Mouse (Mus musculus): ENCODE measurements around the gene Figla.
"Not testable (repeated sequence)": the region's sequence is repeated elsewhere in the genome, so short reads cannot be mapped to it uniquely, and the experiment has no call there.

Gene Figla

DNA sequence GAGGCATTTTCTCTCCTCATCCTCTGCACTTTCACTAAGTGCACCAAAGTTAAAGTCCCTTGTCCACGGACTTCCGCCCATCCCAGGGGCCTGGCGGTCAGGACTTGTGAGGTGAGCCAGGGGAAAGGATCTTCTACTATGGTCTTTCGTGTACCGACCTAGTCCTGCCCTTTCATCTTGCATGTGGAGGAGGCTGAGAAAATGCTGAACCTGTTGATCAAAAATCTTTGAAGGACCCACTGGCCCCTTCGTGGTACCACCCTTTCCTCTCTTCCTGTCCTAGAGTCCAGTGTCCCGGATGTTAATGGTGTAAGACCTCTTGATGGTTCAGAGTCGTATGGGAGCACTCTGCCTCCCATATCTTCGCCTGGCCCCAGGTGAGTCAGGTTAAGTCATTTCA, at the start of gene Figla:
TSS of gene Figla (plus strand) at position 301 of the 400 bp plus-strand sequence.
- no peak for DNase-seq

DNA sequence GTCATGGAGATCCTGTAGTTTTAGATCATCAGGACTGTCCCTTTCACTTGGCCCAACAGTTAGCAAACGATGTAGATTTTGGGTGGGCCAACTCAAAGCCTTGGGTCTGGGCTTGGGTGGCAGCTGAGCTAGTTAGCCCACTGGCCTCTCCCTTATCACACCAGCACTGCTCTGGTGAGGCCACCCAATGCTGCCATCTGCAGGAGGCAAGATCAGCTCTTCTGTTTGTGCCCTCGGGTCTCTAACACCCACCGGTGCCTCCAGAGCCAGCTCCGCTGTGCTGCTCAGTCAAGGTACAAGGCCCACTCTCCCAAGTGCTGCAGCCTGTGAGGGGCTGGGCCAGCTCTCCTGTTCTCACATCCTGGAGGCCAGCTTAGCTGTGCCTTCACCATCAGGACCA, 49.3 kb upstream of the Figla start:
- DNase-seq = peak; percentile 14

DNA sequence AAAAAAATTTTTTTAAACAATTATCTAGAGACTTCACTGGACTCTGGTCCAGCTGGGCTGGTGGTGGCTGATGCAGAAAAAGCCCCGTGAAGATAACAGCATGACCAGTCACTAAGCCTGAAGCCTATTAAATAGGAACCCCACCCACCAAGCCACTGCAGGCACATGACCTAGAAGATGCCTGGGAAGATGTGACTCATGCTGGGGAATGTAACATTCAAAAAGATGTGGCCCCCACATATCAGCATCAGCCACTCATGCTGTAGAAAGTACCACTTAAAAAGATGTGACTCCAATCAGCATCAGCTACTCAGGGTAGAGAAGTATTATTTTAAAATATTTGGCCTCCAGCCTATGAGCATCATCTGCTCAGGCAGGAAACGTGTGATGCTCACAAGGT, 46.1 kb upstream of the Figla start:
- DNase-seq = no peak

DNA sequence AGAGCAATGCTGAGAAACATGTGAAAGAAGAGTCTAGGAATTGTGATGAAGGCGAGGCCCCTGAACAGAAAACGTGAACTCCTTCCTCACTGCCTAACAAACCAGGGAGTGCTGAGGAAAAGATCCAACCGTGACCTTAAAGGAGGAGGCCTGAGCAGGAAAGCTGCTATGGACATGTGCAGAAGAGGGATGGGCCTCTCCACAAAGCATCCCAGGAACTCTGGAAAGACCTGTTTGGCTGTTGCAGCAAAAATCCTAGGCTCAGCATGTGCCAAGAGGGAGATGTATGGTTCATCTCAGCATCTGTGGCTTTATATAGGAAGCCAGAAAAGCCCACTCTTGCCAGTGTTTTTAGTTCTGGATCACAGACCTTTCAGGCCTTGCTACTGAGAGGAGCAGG, 43.3 kb upstream of the Figla start:
- DNase-seq = no peak

DNA sequence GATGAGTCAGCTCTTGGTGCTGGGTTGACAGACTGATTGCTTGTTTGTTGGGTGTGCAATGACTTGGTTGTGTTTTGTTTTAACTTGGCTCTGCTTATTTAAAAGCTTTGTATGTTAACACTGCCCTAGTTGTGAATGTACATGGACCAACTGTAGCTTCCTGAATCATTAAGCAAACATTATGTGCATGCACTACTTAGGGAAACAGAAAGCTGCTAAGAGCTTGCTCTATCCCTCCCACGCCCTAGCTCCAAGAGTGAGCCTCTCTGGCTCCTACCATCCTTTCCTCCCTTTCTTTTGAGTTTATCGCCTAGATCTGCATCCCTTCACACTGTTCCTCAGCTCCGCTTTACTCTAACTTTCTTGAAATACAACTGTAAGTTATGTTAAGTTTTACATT, 42.6 kb upstream of the Figla start:
- DNase-seq = no peak

DNA sequence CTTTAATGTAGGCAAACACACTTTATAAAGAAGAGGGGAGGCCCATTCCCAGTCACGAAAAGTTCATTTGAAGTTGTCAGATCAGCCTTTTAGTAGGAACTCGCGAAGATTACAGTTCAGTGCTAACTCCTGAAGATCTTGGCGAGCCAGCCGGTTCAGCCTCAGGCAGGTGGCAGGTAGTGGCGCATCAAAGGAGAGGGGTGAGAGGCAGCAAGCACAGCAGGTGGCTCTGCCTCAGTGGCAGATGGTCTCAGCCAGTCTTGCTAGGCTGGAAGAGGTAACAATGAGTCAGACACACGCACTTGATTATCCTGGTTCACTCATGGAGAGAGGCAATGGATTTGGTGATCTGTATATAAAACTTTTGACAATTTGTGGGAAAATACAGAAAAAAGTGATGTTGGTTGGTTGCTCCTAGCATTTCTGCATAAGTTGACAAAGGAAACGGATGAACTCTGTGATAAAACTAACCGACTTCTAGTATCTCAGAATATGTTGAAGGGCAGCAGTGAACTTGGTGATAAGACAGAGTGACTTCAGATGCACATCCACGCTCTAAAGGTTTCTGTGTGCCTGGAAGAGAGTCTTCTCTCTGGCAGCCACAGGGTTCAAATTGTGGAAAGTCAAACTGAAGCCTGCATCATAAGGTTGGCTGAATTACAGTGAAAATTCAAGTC, 40.9 kb upstream of the Figla start:
- DNase-seq = no peak

DNA sequence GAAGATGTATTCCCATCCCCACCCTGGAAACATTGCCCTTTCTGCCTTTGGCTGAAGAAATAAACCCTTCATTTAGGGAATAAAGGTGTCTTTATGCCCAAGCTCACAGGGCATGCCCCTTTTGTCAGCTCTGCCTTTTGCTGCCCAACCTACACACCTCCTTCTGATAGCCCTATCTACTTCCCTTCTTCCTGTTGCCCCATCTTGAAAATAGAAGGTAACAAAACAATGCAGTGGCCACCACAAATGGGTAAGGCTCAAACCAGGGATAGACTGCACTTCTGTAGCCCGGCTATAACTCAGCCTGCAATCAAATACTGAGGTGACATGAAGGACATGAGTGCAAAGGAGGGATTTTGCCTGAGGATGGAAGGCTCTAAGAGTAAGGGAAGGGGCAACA, 40.2 kb upstream of the Figla start:
- DNase-seq = no peak

DNA sequence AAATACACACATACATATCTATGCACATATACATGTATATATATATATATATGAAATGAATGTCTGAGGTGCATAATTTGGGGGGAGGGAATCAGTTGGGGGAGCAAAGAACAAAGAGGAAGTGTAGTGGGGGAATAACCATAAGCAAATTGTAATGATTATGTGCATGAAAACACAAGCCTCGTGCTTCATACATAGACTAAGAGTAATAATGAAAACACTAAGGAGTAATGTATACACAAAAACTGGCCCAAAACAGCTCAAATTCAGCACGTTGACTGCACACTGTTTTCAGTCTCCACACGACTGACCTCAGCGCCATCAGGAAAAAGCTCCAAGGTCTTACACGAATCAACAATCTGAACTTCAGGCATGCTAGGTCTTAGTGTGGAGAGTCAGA, 39.7 kb upstream of the Figla start:
- DNase-seq = no peak

DNA sequence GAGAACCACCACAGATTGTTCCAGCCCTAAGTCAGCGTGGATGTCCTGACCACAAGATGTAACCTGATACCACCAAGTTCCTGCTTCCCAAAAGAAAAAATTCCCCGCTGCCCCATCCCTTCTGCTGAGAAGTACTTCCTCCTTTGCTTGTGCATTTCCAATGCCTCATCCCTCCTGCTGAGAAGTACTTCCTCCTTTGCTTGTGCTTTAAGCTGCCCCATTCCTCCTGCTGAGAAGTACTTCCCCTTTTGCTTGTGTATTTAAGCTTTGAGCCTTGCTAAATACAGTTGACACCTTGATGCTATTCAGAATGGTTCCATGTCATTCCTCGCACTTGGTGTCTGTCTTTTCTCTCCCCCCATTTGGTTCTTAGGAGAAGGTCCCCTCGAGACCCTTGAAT, 37.2 kb upstream of the Figla start:
- DNase-seq = not testable (repeated sequence)

DNA sequence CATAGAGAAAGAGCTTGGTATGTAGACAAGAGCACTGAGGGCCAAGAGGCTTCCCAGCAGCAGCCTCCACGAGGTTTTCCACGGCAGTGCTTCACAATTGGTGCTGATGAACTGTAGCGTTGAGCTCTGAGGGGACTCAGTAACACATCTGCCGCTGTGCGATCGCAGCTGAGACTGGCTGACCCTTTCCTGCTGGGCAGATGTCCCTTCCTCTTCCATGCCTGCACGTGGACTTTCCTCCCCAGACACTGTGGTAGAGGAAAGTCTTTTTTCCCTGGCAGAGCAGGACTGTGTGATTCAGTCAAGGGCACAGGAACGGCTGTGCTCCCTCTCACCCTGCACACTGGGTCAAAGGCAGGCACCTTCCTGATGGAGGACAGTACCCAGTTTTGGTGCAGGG, 31.6 kb upstream of the Figla start:
- DNase-seq = no peak

DNA sequence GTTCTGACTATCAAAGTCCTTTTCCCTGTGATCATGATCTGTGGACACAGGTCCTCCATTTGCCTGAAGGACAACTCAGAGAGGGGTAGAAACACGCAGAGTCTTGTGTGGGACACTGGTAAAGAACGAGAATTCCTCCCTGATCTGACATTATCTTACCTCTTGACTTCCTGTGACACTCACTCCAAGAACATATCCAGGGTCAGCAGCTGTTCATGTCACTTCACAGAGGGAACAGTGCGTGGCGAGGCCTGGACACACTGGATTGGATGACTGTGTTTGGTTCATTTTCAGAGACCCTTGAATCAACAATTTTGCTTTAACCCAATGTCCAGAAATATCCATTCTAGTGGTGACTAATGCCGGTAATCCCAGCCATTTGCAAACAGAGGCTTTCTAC, 26.4 kb upstream of the Figla start:
- DNase-seq = not testable (repeated sequence)

DNA sequence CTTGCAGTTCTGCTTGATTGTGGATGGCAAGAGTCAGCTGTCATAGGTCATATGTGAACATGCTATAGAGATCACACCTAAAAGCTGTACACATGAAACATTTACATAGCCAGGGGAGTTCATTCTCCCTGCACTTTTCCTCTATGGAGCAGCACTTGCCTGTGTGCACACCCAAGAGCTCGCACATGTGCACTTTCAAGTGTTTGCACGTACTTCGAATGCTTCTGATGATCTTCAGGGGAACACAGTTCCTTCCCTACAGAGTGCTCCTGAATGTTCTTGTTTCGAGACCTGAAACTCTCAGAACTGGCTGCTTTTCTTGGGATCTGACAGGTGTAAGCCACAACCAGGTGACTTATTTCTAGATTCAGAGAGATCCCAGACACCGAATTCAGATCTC, 25.2 kb upstream of the Figla start:
- not testable (repeated sequence) for DNase-seq

DNA sequence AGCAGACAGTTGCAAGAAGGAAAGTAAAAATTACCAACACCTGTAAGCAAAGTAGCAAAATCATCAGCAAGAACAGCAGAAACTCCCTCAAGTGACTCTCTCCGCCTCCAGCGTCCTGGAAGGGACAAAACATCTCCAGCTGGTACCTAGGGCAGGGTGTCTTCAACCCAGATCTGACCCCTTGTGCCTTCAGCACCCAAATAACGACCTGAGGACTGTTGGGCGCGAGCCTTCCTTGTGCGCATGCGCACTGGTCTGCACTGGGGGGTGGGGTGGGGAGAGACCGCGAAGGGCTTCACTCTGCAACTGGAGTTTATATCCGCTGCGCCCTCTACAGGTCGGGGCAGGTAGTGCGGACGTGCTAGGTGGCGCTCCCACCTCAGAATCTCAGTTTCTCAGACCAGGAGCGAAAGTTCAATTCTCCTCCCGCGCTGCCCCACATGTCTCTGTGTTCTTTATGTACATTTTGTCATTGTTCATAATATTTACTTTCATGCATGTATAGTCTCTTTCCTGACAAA, 12.5 kb upstream of the Figla start:
- DNase-seq = no peak

DNA sequence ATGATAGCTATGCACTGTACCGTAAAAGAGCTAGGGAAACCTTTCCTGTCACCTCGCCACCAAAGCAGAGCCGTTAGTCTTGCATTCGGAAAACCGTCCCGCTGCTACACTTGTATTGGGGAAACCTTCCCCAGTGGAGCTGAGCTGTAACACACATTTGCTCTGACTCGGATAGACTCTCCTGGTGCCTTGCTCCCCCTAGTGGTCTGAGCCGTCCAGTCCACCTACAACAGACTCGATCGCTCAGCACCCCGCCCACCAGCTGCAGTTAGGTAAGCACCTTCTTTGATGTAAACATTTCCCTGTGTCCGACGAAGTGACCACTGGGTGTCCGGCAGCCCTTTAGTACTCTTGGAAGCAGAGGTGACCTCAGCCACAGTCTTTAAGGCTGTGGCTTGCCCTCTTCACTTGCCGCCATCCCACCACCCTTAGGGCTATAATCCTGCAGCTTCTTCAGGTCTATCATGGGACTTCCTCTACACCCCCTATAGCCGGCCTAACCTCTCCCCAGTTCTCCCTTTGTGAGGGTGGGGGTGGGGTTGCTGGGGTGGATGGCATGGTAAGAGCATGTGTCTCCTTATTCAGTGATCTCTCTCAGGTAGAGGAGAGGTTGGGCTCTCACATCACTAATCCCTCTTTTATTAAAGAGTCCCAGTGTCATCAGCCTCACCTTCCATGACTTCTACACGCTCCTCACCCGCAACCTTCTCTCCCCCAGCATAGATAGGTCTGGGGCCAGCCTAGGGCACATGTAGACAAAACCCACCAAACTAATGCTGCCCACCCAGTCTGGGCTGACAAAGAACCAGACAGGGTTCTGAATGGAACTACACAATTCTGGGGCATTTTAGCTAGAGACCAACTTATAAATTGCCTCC, 11.5 kb upstream of the Figla start:
- peak; percentile 87 for DNase-seq

DNA sequence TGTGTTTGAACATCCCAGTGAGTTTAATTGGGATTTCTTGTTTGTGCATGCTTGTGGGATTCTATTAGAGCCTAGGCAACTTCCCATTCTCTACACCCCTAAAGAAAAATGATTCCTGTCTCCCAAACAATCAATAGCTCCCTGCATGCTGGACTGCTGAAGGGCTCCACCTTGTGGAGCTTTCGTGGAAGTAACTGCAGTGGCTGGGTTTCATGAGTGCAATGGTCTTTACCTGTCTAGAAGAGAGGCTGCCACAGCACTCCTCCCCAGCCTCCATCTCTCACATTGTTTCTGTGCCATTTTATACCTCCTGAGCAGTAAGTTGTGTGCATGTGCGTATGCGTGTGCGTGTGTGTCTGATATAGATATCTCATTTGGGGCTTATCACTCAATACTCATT, 6.0 kb upstream of the Figla start:
- DNase-seq = peak; percentile 69

DNA sequence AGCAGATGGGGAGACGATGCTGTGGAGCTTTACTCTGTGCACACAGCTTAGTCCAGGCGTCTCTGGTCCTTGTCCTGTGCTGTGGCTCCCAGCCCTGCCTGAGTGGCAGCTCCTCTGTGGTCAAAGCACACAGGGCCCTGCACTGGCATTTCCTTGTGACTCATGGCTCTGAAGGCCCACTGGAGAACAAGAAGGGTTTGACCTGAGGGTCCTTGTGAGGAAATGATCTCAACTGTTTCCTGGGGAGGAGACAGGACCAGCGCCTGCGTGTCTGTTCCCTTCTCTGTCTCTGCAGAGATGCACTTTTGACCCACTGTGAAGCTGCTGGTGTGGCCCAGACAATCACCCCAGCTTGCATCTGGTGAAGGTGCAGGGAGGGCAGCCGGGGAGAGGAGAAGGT, 1.2 kb upstream of the Figla start:
- peak; percentile 27 for DNase-seq

DNA sequence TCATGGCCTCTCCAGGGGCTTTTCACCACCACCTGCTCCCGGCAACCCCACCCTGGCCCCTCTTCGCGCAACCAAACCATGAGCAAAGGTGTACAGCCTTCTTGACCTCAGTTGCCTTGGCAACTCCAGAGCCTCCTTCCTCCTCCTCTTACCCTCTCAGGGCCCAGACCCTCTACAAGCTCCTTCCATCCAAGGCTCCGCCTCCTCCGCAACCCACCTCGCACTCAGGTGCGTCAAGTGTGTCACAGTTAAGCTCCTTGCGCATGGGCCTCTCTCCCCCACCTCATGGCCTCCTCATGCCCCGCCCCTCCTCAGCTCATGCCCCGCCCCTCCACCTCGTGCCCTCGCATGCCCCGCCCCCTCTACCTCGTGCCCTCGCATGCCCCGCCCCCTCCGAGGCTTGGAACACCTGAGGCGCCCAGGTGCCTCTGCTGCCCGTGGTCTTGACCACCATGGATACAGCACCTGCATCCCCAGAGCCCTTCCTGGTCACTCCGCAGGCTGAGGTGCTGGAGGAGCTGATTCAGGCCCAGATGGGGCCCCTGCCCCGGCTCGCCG, 901 bp downstream of the Figla start:
- DNase-seq = no peak

DNA sequence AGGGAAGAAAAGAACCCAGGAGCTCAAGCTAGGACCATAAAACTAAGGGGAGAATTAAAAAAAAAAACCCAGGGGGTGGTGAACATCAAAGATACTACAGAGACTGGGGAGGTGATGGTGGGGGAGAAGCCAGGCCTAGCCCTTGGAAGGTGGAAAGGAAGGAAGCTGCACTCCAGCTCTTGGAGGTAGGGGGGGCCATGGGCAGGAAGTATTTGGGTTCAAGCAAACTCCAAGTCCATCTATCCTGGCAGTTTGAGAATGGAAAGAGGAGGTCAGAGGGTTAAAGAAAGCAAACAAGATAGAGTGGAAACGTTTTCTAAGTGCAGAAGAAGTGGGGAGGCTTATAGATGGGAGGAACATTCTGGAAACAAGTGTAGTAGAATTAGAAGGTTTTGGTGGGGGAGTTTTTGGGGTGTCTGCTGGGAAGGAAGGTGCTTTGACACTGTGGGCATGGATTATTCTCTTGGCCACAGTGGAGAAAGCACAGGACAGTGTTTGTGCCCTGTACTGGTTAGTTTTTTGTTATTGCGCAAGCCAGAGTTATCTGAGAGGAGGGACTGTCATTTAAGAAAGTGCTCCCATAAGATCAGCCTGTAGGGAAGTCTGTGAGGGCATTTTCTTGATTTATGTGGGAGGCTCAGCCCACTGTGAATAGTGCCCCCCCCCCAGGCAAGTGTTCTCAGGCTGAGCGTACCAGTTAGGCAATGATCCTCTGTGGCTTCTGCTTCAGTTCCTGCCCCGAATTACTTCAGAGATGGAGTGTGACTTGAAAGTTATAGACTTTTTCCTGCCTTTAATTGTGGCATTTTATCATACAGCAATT, 3.7 kb downstream of the Figla start:
- peak; percentile 25 for DNase-seq

DNA sequence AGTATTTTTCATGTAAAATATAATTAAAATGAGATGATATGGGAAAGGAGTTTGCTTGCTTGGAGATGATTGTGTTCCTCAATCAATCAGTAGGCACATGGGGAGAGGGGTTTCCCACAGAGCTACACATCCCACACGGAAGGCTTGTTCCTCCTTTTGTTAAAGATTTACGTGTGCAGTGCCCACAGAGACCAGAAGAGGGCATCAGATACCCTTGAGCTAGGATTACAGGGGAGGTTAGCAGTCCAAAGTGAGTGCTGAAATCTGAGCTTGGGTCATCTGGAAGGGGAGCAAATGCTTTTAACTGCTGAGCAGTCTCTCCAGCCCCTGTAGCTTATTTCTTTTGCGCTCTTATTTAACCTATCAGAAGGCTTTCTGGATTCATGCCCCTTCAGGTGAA, 5.0 kb downstream of the Figla start:
- peak; percentile 51 for DNase-seq

DNA sequence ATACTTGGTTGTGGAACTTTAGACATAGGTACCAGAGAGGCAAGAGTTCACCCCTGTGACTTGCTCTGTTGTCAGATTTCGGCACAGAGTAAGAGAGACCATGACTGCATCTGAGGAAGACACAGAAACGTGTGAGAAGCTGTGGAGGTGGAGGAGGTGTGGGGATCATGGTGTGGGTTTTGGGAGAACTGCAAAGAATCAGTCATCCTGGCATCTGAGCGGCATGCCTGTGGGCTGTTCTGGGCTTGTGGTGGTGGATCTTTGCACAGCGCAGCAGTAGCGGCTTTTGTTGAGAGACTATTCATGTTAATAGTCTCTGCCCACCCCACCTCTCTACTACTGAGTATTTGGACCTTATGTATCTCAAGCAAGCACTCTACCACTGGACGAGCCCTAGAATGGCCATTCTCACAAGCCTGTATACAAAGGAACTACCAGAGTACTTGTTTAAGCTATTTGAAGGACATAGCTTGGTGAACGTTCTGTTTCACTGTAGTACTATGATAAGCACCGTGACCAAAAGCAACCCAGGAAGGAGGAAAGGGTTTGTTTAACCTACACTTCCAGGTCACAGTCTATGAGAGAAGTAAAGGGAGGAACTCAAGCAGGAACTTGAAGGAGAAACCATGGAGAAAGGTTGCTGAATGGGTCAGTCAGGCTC, 10.8 kb downstream of the Figla start:
- DNase-seq = no peak

DNA sequence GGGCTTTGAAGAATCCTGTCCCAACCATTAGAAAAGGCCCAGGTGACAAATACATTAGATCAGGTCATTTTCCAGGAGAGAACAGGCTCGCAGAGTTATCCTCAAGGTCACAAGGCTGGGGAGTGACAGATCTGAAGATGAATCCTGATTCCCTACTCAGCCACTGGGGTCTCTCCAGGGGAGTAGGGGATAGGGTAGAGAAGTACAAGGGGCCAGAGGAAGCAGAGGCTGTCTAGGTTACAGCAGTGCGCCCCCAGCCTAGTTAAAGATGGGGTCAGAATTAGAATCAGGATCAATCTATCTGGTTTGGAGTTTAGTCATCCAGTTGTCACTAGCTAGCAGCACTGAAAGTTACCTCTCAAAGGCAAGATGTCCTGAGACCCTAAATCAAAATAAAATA, 12.2 kb downstream of the Figla start:
- no peak for DNase-seq

DNA sequence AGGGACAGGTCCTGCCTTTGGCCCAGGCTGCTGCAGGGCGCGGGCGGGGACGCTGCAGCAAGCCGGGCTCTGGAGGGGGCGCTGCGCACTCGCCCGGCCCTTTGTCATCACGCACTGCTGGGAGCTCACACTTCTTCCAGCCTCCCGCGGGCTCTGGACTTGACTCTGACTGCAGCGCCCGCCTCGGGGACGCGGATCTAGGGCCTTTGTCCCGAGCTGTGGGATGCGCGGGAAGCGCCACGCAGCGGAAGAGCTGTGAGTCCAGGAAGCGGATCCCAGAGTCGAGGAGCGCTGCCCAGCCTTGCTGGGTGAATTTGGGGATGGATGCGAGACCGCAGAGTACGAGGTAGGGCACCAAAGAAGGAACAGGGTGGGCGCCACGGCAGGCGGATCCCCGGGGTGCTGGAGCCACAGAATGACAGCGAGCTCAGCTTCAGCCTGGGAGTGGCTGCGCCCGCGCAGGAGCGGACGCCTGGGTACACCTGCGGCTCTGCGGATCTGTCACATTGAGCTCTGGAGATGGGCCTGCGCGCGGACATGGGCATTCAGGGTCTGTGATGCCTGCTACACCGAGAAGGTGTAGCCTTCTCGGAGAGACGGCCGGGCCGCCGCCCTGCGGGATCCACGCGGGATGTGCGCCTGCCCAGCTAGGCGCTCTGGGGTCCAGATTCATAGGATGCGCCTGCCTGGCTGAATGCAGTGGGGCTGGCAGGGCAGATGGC, 12.8 kb downstream of the Figla start, which contains the start of gene Add2:
TSS of gene Add2 (plus strand) at position 81 of the 722 bp plus-strand sequence.
- peak; percentile 50 for DNase-seq
